Mouse (Mus musculus) thymus, postnatal 4 days (tissue): ENCODE measurements at regions not wholly inside any gene's neighbourhood (a gene's known extent, or its start where the extent isn't known, plus 50 kb on each side); places are given as distances from the start of the nearest gene placed in this dataset.
A peak's percentile ranks its signal among the peaks of the same experiment; 100 is the strongest.

ENCODE experiments used
- DNase-seq: peaks from one replicate; pipeline ENCODE4 v3.0.0; 2021

- no peak for DNase-seq
Observed at GRCm38 (mm10) chr13:60434221-60435210, 167.2 kb upstream of the Dapk1 start.

GRCm38 (mm10) chr13:60435333-60435732, 166.4 kb upstream of the Dapk1 start:
- no peak for DNase-seq

- DNase-seq, result no peak
Observed at GRCm38 (mm10) chr13:60438177-60438576, 163.6 kb upstream of the Dapk1 start.

- no peak for DNase-seq
Observed at GRCm38 (mm10) chr13:60440586-60440985, 161.2 kb upstream of the Dapk1 start.

GRCm38 (mm10) chr13:60445164-60445563, 156.6 kb upstream of the Dapk1 start:
- no peak for DNase-seq

GRCm38 (mm10) chr13:60446926-60447325, 154.8 kb upstream of the Dapk1 start:
- no peak for DNase-seq

GRCm38 (mm10) chr13:60450721-60451506, 150.8 kb upstream of the Dapk1 start:
- DNase-seq, result no peak

GRCm38 (mm10) chr13:60453821-60454483, 147.8 kb upstream of the Dapk1 start:
- no peak for DNase-seq

- no peak for DNase-seq
Observed at GRCm38 (mm10) chr13:60455033-60455619, 146.6 kb upstream of the Dapk1 start.

GRCm38 (mm10) chr13:60455863-60456551, 145.7 kb upstream of the Dapk1 start:
- DNase-seq, result no peak

GRCm38 (mm10) chr13:60457277-60457676, 144.5 kb upstream of the Dapk1 start:
- no peak for DNase-seq

- DNase-seq, result no peak
Observed at GRCm38 (mm10) chr13:60459002-60459401, 142.7 kb upstream of the Dapk1 start.

- no peak for DNase-seq
Observed at GRCm38 (mm10) chr13:60466553-60467313, 135.0 kb upstream of the Dapk1 start.

- peak; percentile 73 for DNase-seq
Observed at GRCm38 (mm10) chr13:60467821-60468579, 133.7 kb upstream of the Dapk1 start.

- no peak for DNase-seq
Observed at GRCm38 (mm10) chr13:60470426-60471398, 131.0 kb upstream of the Dapk1 start.

- DNase-seq, result no peak
Observed at GRCm38 (mm10) chr13:60471602-60472001, 130.1 kb upstream of the Dapk1 start.

- no peak for DNase-seq
Observed at GRCm38 (mm10) chr13:60476366-60476765, 125.4 kb upstream of the Dapk1 start.

GRCm38 (mm10) chr13:60478301-60478700, 123.4 kb upstream of the Dapk1 start:
- DNase-seq, result no peak
